9 mouse cellular contexts compared by ENCODE assay signal in genomic region chr2:163788484-163788883, GRCm38 (mm10). TPM values are rescaled to one million over a fixed set of nuclear protein-coding genes. Genes with fewer than 3 reads are reported as not detected.
A peak's percentile ranks its signal among the peaks of the same experiment; 100 is the strongest.
DNase-seq lines count a peak whose midpoint lies in the region; ATAC-seq lines count a peak whose summit lies in the region.
"Had no signal": no experiment of that assay in that cellular context is flagged by ENCODE, and none has a peak within 500 bp of the region (broad histone marks: within the 10 kb centered on the region; RNA-seq: fewer than 3 reads in every experiment).

No protein-coding gene starts in this region.

- H3K27ac ChIP-seq in intestine, embryonic 14.5 days (ENCODE audit: low read depth), result no peak overlapping the region
- no peak overlapping the region for H3K27ac ChIP-seq in intestine, embryonic 15.5 days
- H3K27ac ChIP-seq: embryonic facial prominence, embryonic 12.5 days had no signal

- intact Hi-C loops in heart, postnatal 25 days (cut with DNase I), result loop anchor here (10.0 kb wide), 2 partner anchors 184 to 254 kb away; partner anchors contain the start of gene Ttpal

- no peak overlapping the region for H3K4me3 ChIP-seq in intestine, embryonic 14.5 days (ENCODE audit: low read depth, low read length)
- H3K4me3 ChIP-seq in intestine, embryonic 15.5 days (replicated peaks), result no peak overlapping the region
- H3K4me3 ChIP-seq: embryonic facial prominence, embryonic 12.5 days had no signal

- WGBS in intestine, embryonic 14.5 days, result 73% methylated on average over 4 of the region's 4 CpGs
- 71% methylated on average over 4 of the region's 4 CpGs for WGBS in intestine, embryonic 15.5 days

- no peak for ATAC-seq in intestine, embryonic 14.5 days (replicated peaks; ENCODE audit: low FRiP score, low TSS enrichment, low read depth)
- ATAC-seq in intestine, embryonic 15.5 days, result no peak

- no peaks in the 10 kb centered on the region for H3K36me3 ChIP-seq in intestine, embryonic 14.5 days (ENCODE audit: control insufficient read depth, insufficient read depth, low read length)
- no peaks in the 10 kb centered on the region for H3K36me3 ChIP-seq in intestine, embryonic 15.5 days
- H3K36me3 ChIP-seq in splenic B cell, adult 2 months (ENCODE audit: control insufficient read depth, insufficient read depth, low read length, poor library complexity, severe bottlenecking), result no peaks in the 10 kb centered on the region
- H3K36me3 ChIP-seq: embryonic facial prominence, embryonic 12.5 days had no signal

- no peaks in the 10 kb centered on the region for H3K4me1 ChIP-seq in intestine, embryonic 14.5 days (replicated peaks; ENCODE audit: control insufficient read depth, insufficient read depth, low read length)
- no peaks in the 10 kb centered on the region for H3K4me1 ChIP-seq in intestine, embryonic 15.5 days (replicated peaks)
- H3K4me1 ChIP-seq: embryonic facial prominence, embryonic 12.5 days had no signal

- peak; percentile 62 for DNase-seq in intestine, embryonic 14.5 days (ENCODE audit: low spot score)
- peak; percentile 58 for DNase-seq in adrenal gland, adult 8-10 months
- peak; percentile 71 for DNase-seq in embryo, embryonic 11 days
- DNase-seq in heart, postnatal 25 days (ENCODE audit: low spot score), result peak; percentile 28
- DNase-seq in left cerebral cortex, adult 11 months (ENCODE audit: low spot score), result peak; percentile 57
- DNase-seq in mesoderm, embryonic 11.5 days (ENCODE audit: low read depth, low spot score), result peak; percentile 63
- DNase-seq in splenic B cell, adult 2 months (ENCODE audit: low read depth, low spot score), result peak; percentile 57

- no peaks in the 10 kb centered on the region for H3K27me3 ChIP-seq in intestine, embryonic 14.5 days (replicated peaks; ENCODE audit: control insufficient read depth, insufficient read depth, low read length)
- no peaks in the 10 kb centered on the region for H3K27me3 ChIP-seq in intestine, embryonic 15.5 days (replicated peaks)
- H3K27me3 ChIP-seq in splenic B cell, adult 2 months (ENCODE audit: control insufficient read depth, insufficient read depth, low read length, poor library complexity, severe bottlenecking), result no peaks in the 10 kb centered on the region
- H3K27me3 ChIP-seq: embryonic facial prominence, embryonic 12.5 days had no signal

- no peaks in the 10 kb centered on the region for H3K9me3 ChIP-seq in intestine, embryonic 14.5 days (ENCODE audit: control insufficient read depth, low read length)
- no peaks in the 10 kb centered on the region for H3K9me3 ChIP-seq in intestine, embryonic 15.5 days
- H3K9me3 ChIP-seq: embryonic facial prominence, embryonic 12.5 days had no signal

- H3K4me2 ChIP-seq in intestine, embryonic 14.5 days (ENCODE audit: low read length), result no peak overlapping the region
- H3K4me2 ChIP-seq in intestine, embryonic 15.5 days (replicated peaks), result no peak overlapping the region
- H3K4me2 ChIP-seq: embryonic facial prominence, embryonic 12.5 days had no signal

- no peak overlapping the region for H3K9ac ChIP-seq in intestine, embryonic 14.5 days (ENCODE audit: low read length)
- H3K9ac ChIP-seq in intestine, embryonic 15.5 days, result no peak overlapping the region
- H3K9ac ChIP-seq: embryonic facial prominence, embryonic 12.5 days had no signal

RNA-seq across cellular contexts. Expression of gene Ccn5, which starts 32.2 kb away (rescaled TPM):
- polyA plus RNA-seq in intestine, embryonic 14.5 days (2014; fragmentation: Nextera tagmentation; extraction: Ambion mirVana), result 0.17 and 0.23 TPM in 2 replicates
- 0.15 and 0.24 TPM in 2 replicates for polyA plus RNA-seq in intestine, embryonic 15.5 days (2015; fragmentation: Nextera tagmentation; extraction: Ambion mirVana)
- 1 to 10 TPM in 1 of 4 experiments, under 1 TPM in 3; 0.38 to 1.7 (median 0.50) TPM for total RNA-seq in adrenal gland, adult 8-10 months (2022)
- 1 to 10 TPM in 1 of 2 experiments, under 1 TPM in 1; 0.98 to 1.3 TPM for total RNA-seq in heart, postnatal 25 days (2021)

RNA-seq across cellular contexts. Expression of gene Ada, which starts 38.4 kb away (rescaled TPM):
- polyA plus RNA-seq in intestine, embryonic 14.5 days (2014; fragmentation: Nextera tagmentation; extraction: Ambion mirVana), result 8.4 and 9.1 TPM in 2 replicates
- polyA plus RNA-seq in intestine, embryonic 15.5 days (2015; fragmentation: Nextera tagmentation; extraction: Ambion mirVana), result 6.6 and 7.1 TPM in 2 replicates
- 1 to 10 TPM; 3.3 to 6.1 (median 5.3) TPM for total RNA-seq in adrenal gland, adult 8-10 months (2022)
- total RNA-seq in heart, postnatal 25 days (2021), result under 1 TPM; 0.39 to 0.68 TPM
